Mouse (Mus musculus) frontal cortex, postnatal 10 days (tissue): Measurements from ENCODE around the gene Herc3.
"Not testable (repeated sequence)": the region's sequence is repeated elsewhere in the genome, so short reads cannot be mapped to it uniquely, and the experiment has no call there.

Source experiments
- DNase-seq, 2 experiments: peaks; one replicate each; pipeline ENCODE4 v3.0.0; 2022; ENCODE audit warnings: low spot score in 2 of 2, mixed read lengths in 1 of 2

Herc3 gene

GRCm38 (mm10) chr6:58859517-58859916 lies 28.3 kb downstream of the Herc3 start:
- no peak for DNase-seq

DNA sequence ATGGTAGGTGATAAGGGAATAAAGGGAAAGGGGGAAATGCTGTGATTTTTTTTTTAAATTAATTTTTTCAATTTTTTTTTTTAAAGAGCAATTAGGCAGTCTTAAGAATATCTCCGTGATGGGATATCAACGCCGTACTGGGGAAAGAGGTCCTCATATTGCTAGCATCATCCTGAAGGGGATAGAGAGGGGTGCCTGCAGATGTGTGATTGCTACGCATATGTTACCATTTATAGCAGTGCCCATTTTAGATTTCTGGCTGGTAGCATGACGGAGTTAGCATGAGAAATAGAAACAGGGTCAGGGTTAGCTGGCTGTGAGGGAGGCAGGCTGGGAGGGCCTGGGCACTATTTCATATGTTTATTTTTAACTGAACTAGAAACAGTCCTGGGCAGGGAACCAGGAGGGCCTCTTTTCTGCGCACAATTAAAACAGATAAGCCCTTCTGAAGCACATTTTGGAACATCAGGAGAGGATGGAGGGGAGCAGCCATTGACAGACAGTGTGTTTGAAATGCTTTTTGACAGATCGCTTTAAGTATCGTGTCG lies 31.3 kb downstream of the Herc3 start:
- DNase-seq: no peak

- no peak for DNase-seq
Measured at GRCm38 (mm10) chr6:58863631-58864235, 32.5 kb downstream of the Herc3 start.

GRCm38 (mm10) chr6:58867858-58868257 lies 36.6 kb downstream of the Herc3 start:
- DNase-seq: not testable (repeated sequence)

GRCm38 (mm10) chr6:58879572-58879971 lies 48.3 kb downstream of the Herc3 start:
- no peak for DNase-seq

DNA sequence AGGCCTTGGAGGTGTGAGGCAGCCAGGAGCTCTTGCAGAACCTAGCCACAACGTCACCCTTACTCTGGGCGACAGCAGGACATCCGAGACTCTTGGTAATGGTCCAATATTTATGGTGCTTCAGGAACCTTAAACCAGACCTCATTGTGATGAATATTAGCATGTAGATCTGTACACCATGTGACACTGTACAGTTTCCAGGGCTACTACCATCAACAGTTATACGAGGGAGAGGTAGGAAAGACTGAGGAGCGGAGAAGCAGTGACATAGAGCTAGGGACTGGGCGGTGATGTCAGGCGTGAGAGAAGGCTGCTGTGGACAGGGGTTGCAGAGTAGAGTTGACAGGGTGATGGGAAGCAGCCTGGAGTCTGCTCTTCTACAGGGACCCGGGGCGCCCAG lies 48.7 kb downstream of the Herc3 start:
- no peak for DNase-seq

GRCm38 (mm10) chr6:58880861-58881260 lies 49.6 kb downstream of the Herc3 start:
- DNase-seq: no peak

GRCm38 (mm10) chr6:58881363-58881762 lies 50.1 kb downstream of the Herc3 start:
- DNase-seq: no peak

- DNase-seq: no peak
Measured at GRCm38 (mm10) chr6:58882271-58882670, 51.0 kb downstream of the Herc3 start.

DNA sequence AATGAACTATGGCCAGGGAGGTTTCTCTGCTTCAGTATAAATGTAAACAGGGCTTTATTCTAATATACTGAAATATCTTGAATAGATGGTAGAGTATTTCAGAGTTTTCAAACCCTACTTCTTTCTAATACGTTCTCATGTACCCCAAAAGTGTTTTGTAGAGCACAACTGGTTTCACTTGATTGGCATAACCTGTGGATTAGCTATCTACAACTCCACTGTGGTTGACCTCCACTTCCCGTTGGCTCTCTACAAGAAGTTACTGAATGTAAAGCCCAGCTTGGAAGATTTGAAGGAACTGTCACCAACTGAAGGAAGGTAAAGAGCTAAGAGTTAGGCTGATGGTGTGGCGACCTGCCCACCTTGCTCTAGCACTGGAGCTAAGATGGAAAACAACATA lies 58.7 kb downstream of the Herc3 start:
- no peak for DNase-seq

GRCm38 (mm10) chr6:58893307-58893706 lies 62.0 kb downstream of the Herc3 start:
- DNase-seq: no peak

DNA sequence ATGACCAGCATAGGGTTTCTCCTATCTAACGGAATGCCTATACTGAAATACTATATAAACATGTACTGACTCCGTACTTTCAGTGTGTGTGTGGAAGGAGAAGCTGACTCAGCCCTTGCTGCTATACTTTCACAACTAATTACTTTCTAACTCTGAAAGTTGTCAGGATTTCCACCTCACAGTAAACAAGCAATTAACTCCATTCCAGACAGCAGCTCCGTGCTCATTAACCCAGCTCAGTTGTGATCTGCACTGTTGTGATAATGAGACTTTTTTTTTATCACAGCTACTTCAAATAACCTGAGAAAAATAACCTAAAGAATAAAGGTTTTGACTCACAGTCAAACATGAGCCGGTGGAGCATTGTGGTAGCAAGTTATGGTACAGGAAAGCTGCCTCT lies 63.7 kb downstream of the Herc3 start:
- no peak for DNase-seq

- no peak for DNase-seq
Measured at GRCm38 (mm10) chr6:58896648-58897047, 65.4 kb downstream of the Herc3 start.

GRCm38 (mm10) chr6:58899076-58899475 lies 67.8 kb downstream of the Herc3 start:
- DNase-seq: no peak

DNA sequence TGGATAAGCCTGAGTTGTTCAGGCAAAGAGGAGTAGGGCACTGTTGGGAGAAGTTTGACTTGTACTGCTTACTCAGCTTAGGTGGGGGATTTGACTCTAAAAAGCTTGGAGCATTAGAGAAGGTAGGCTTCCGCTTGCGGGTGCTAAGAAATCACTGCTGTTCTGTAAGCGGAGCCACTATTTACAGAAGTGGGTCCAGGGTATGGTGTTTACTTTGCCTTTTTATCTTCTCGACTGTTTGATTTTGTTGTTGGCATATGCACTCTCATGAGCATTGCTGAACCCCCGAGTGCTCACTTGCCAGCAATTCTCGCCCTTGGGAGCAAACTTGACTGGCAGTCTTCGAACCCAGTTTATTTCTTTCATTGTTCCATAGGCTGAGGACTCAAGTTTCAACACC lies 69.3 kb downstream of the Herc3 start:
- no peak for DNase-seq

DNA sequence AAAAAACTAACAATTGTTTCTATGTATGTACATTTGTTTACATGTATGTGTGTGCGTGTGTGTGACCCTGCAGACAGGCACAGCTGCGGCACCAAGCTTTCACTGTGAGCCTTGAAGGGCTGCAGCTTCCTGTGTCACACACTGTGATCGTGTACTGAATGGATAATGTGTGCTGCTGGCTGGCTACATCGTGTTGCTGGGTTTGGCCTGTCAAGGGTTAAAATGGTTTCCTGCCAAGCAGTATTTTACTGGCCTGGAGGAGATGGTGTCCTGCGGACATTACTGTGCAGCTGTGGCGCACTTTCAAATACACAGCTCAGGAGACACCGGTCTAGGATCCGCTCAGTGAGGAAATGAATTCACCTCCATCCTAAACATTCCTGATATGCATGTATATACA lies 71.9 kb downstream of the Herc3 start:
- DNase-seq: peak; percentile 47 to 64

GRCm38 (mm10) chr6:58904551-58904950 lies 73.3 kb downstream of the Herc3 start:
- DNase-seq: no peak

GRCm38 (mm10) chr6:58906852-58907261 lies 75.6 kb downstream of the Herc3 start, which contains the start of gene Nap1l5:
Gene Nap1l5, minus strand, starts transcription at chr6:58907076.
- peak; percentile 71 to 72 for DNase-seq

DNA sequence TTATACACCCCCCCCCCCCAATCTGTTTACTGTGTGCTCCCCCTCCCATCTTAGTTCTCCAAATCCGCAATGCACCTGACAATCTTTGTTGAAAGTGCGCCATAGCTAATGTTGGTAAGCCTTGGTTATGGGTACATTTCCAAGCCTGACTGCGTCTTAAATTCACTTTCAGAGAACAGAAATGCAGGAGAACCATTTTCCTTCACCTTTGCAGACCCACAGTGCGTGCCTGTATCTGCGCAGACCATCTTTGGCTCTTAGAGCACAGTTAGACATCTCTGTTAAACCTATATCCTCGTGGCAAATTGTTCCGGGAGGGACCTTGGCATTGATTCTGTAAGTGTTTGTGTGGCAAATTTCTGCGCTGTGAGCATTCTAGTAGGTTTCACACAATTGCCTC lies 76.1 kb downstream of the Herc3 start:
- no peak for DNase-seq

GRCm38 (mm10) chr6:58907791-58908190 lies 76.5 kb downstream of the Herc3 start:
- DNase-seq: no peak

GRCm38 (mm10) chr6:58912842-58913241 lies 81.6 kb downstream of the Herc3 start:
- no peak for DNase-seq

DNA sequence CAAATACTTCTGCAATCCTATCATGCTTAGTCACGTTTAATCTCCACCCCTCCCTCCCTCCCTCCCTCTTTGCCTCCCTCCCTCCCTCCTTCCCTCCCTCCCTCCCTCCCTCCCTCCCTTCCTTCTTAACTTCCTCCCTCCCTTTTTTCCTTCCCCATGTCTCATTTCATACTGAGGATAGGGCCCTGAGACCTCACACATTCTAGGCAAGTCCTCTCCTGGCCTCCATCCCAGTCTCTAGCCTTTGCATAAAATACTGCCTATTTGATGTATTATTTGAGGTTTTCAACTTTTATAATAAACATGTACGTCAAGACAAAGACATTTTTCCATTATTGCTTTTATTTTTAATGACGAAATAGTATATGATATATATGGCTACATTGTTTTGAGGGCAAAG lies 82.3 kb downstream of the Herc3 start:
- no peak for DNase-seq

DNA sequence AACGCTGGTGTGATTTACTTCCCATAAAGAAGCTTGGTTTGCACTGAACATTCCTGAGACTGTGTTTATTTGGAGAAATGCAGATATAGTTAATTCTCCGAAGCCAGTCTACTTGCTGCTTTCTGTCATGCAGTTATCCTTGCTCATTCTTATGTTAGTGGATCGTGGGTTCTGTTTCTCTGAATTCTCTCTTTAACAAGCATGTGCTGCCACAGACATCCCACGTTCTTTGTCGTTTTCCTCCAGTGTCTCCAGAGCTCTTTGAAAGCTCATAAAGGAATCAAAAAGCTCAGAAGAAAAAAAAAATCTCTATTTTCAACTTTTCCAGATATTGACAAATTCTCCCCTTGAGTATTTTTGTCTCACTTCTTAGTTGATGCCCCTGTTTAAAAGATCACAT lies 82.7 kb downstream of the Herc3 start:
- DNase-seq: no peak

- no peak for DNase-seq
Measured at GRCm38 (mm10) chr6:58916498-58916897, 85.2 kb downstream of the Herc3 start.
